Mouse (Mus musculus) adrenal gland, postnatal 25 days (tissue): Measurements from ENCODE around the gene Myo9a. TPM values are rescaled to one million over a fixed set of nuclear protein-coding genes. Genes with fewer than 3 reads are reported as not detected.
"Not testable (repeated sequence)": the region's sequence is repeated elsewhere in the genome, so short reads cannot be mapped to it uniquely, and the experiment has no call there.

Experiments
- DNase-seq: peaks from one replicate; pipeline ENCODE4 v3.0.0; 2021; ENCODE audit warnings: mixed read lengths
- total RNA-seq: library from RNA; stranded (reverse); gene quantifications from 2 replicates; pipeline ENCODE4 v1.2.3, GENCODE M21; 2021

Myo9a gene
- total RNA-seq, 1 experiment from 2014 or later, result 15.1 TPM

GRCm38 (mm10) chr9:59949511-59949910 lies 198.8 kb downstream of the Myo9a start:
- no peak for DNase-seq

GRCm38 (mm10) chr9:59949981-59950380 lies 199.3 kb downstream of the Myo9a start:
- no peak for DNase-seq

- DNase-seq, result no peak
Measured at GRCm38 (mm10) chr9:59951001-59951750, 200.5 kb downstream of the Myo9a start.

GRCm38 (mm10) chr9:59951943-59952342 lies 201.2 kb downstream of the Myo9a start:
- no peak for DNase-seq

DNA sequence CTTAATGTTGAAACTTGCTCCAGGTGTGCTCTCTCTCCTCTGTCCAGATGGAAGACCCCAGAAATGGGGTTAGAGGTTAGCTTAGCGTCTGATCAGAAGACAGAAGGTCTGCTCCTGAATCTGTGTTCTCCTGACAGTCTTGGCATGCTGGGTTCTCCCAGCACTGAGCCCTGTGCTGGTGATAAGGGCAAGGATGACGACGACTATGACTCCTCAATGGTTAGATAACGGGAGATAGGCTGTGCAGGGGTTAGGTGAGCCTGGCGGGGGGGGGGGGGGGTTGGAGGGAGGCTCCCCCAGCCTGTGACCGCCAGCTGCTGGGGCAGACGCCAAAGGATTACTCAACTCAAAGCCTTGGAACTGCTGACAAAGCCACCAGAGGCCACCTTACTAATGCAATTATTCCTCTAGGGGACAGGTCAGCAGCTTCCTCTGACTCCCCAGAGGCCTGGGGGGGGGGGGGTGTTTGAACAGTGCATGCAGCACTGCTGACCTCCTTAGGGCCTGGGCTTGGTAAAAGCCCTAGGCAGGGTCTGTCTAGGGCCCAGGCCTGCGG lies 201.9 kb downstream of the Myo9a start:
- peak; percentile 68 for DNase-seq

- DNase-seq, result no peak
Measured at GRCm38 (mm10) chr9:59953556-59953955, 202.9 kb downstream of the Myo9a start.

DNA sequence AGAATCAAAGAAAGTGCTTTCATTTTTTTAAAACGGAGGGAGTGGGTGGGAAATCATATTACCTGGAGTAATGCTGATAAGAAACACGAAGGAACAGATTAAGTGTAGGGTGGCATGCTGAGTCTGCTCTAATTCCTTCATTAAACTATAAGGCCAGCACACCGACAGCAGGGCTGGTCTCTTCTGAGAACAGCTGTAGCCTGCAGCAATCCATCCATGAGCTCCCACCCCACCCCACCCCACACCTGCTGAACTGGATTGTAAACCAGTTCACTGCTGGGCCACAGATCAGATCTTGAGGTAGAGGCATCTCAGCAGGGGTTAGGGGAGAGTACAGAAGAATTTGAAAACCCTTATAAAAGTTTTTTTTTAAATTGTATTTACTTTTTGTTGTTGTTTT lies 204.5 kb downstream of the Myo9a start:
- DNase-seq, result no peak

DNA sequence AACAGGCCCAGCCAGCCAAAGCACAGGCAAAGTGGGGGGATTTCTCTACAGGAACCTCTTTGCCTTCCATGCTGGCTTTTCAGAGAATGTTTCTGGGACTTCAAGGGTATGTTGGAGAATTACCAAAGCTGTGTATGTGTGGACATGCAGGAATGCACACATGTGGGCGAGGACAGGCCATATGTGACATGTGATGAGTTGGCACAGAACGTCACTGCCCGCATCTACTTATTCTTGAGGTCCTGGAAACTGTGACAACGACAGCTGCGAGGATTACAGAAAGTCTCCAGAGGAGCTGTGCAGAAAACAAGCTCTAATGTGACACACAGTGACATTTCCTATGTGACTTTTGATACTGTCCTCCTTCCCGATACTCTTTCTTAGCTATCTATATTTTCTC lies 205.0 kb downstream of the Myo9a start:
- no peak for DNase-seq

GRCm38 (mm10) chr9:59956496-59956895 lies 205.8 kb downstream of the Myo9a start:
- DNase-seq, result no peak

DNA sequence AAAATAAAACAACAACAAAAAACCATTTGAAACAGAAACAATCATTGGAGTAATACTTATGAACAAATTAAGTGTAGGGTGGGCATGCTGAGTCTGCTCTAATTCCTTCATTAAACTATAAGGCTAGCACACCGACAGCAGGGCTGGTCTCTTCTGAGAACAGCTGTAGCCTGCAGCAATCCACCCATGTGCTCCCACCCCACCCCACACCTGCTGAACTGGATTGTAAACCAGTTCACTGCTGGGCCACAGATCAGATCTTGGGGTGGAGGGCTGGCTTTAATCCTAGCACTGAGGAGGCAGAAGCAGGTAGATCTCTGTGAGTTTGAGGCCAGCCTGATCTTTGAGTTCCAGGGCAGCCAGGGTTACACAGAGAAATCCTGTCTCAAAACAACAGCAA lies 207.4 kb downstream of the Myo9a start:
- DNase-seq, result not testable (repeated sequence)

DNA sequence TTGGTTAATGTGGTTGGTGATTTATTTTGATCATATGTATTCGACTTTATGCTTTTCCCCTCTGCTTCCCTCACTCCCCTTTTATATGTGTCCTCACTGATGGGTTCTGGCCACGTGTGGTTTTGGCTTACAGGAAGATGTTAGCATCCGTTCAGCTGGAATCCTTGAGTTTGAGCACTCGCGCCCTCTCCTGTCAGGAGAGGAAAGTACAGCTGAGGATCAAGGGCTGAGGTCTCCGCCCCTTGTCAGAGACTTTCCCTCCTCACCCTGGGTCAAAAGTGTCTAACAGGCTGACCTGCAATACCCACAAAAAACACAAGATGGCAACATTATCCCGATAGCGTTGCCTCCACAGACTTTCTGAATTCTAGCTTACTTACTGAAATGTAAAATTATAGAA lies 208.6 kb downstream of the Myo9a start:
- DNase-seq, result peak; percentile 75

DNA sequence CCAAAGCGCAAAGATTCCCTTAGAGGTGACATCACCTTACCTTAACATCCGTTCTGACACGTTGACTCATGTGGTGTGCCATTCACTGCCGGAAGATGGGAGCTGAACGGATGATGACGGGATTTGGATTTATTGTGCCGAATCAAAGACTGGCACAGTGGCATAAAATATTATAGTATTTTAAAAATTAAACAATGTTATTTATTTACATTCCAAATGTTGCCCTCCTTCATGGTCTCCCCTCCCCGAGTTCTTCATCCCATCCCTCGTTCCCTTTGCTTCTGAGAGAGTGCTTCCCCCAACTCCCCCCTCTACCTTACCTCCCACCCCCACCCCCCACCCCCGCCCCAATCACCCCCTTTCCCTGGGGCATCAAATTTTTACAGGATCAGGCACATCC lies 209.9 kb downstream of the Myo9a start, which contains the start of gene Nr2e3:
Gene Nr2e3, minus strand, starts transcription at position 101 of the 400 bp plus-strand sequence.
- DNase-seq, result no peak

- no peak for DNase-seq
Measured at GRCm38 (mm10) chr9:59961201-59961955, 210.7 kb downstream of the Myo9a start.

- DNase-seq, result no peak
Measured at GRCm38 (mm10) chr9:59964367-59964766, 213.7 kb downstream of the Myo9a start.

DNA sequence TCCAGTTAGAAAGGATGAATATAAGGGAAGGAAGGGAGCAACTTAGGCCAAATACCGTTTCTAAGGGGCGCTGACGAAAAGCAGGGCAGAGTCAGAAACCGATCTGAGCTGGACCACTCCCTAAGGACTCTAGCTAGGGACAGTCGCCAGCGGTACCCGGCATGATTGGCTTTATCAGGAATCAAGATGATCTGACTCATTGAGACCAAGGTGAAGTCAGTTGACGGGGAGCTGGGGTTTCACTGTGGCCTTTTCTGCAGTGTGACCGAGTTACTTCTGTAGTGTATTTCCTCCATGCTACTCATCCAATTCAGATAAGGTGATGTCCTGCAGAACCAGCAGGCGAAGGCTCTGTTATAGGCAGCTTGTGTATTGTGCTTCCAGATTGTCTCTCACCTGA lies 214.3 kb downstream of the Myo9a start:
- DNase-seq, result no peak

DNA sequence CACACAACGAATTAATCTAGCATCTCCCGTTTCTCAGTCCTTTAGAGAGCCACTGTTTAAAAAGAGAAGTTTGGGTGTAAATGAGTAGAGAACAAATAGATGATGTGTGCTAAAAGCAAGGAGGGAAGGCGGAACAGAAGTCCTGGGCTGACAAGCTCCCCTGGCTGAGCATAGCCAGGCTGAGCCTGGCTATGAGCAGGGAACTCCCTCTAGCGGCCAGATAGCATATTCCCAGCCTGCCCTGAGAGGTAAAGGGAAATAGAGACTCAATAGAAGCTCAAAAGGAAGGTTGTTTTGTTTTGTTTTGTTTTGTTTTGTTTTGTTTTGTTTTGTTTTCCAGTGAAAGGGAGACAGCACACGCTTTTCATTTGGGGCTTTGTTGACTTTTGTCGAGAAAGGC lies 218.7 kb downstream of the Myo9a start:
- DNase-seq, result peak; percentile 52

GRCm38 (mm10) chr9:59971263-59971662 lies 220.6 kb downstream of the Myo9a start:
- DNase-seq, result peak; percentile 53

Other genes with a start within 250 kb of the Myo9a start
- 148 and 158 TPM in 2 replicates for gene Hexa, start 211.4 kb upstream of the Myo9a start, total RNA-seq
- 3.5 and 5.0 TPM in 2 replicates for gene Tmem202, start 211.0 kb upstream of the Myo9a start, total RNA-seq
- gene Celf6, start 173.0 kb upstream of the Myo9a start, total RNA-seq, result 4.0 and 5.3 TPM in 2 replicates
- 29.7 and 35.8 TPM in 2 replicates for gene Parp6, start 133.6 kb upstream of the Myo9a start, total RNA-seq
- gene Pkm, start 94.5 kb upstream of the Myo9a start, total RNA-seq, result 706 and 770 TPM in 2 replicates
- 0.12 and 0.24 TPM in 2 replicates for gene Gramd2, start 70.8 kb upstream of the Myo9a start, total RNA-seq
- 11.4 and 12.2 TPM in 2 replicates for gene Senp8, start 186 bp upstream of the Myo9a start, total RNA-seq
- not detected in 2 replicates for gene Nr2e3, start 209.8 kb downstream of the Myo9a start, total RNA-seq